Comparison of ENCODE assay signal across 8 mouse cellular contexts in genomic region chr11:11131414-11132077, GRCm38 (mm10). TPM values are rescaled to one million over a fixed set of nuclear protein-coding genes. Genes with fewer than 3 reads are reported as not detected.
DNase-seq lines count a peak whose midpoint lies in the region; ATAC-seq and TF ChIP-seq lines count a peak whose summit lies in the region.

No protein-coding gene starts in this region.

- H3K27ac ChIP-seq in intestine, embryonic 14.5 days (ENCODE audit: low read depth) = no peak overlapping the region
- H3K27ac ChIP-seq in intestine, embryonic 15.5 days = no peak overlapping the region
- H3K27ac ChIP-seq in layer of hippocampus, adult 2 months = no peak overlapping the region

- no peaks in the 10 kb centered on the region for H3K36me3 ChIP-seq in intestine, embryonic 14.5 days (ENCODE audit: control insufficient read depth, insufficient read depth, low read length)
- no peaks in the 10 kb centered on the region for H3K36me3 ChIP-seq in intestine, embryonic 15.5 days

- 53% methylated on average over 14 of the region's 14 CpGs for WGBS in intestine, embryonic 14.5 days
- WGBS in intestine, embryonic 15.5 days = 57% methylated on average over 14 of the region's 14 CpGs

- no peak overlapping the region for H3K4me2 ChIP-seq in intestine, embryonic 14.5 days (ENCODE audit: low read length)
- no peak overlapping the region for H3K4me2 ChIP-seq in intestine, embryonic 15.5 days (replicated peaks)

- H3K4me3 ChIP-seq in intestine, embryonic 14.5 days (ENCODE audit: low read depth, low read length) = no peak overlapping the region
- no peak overlapping the region for H3K4me3 ChIP-seq in intestine, embryonic 15.5 days (replicated peaks)
- no peak overlapping the region for H3K4me3 ChIP-seq in layer of hippocampus, adult 2 months

- TF ChIP-seq CTCF in layer of hippocampus, adult 2 months (conservative IDR thresholded peaks at IDR 0.05) = peak; percentile 86

- no peak overlapping the region for H3K9ac ChIP-seq in intestine, embryonic 14.5 days (ENCODE audit: low read length)
- no peak overlapping the region for H3K9ac ChIP-seq in intestine, embryonic 15.5 days

- no peaks in the 10 kb centered on the region for H3K9me3 ChIP-seq in intestine, embryonic 14.5 days (ENCODE audit: control insufficient read depth, low read length)
- no peaks in the 10 kb centered on the region for H3K9me3 ChIP-seq in intestine, embryonic 15.5 days

- no peak for ATAC-seq in intestine, embryonic 14.5 days (replicated peaks; ENCODE audit: low FRiP score, low TSS enrichment, low read depth)
- ATAC-seq in intestine, embryonic 15.5 days = no peak
- ATAC-seq in megakaryocyte progenitor cell, adult 5-6 weeks (replicated peaks; ENCODE audit: poor library complexity) = peak; percentile 85

- no peaks in the 10 kb centered on the region for H3K27me3 ChIP-seq in intestine, embryonic 14.5 days (replicated peaks; ENCODE audit: control insufficient read depth, insufficient read depth, low read length)
- no peaks in the 10 kb centered on the region for H3K27me3 ChIP-seq in intestine, embryonic 15.5 days (replicated peaks)

- no peaks in the 10 kb centered on the region for H3K4me1 ChIP-seq in intestine, embryonic 14.5 days (replicated peaks; ENCODE audit: control insufficient read depth, insufficient read depth, low read length)
- H3K4me1 ChIP-seq in intestine, embryonic 15.5 days (replicated peaks) = no peaks in the 10 kb centered on the region

- peak; percentile 67 for DNase-seq in intestine, embryonic 14.5 days (ENCODE audit: low spot score)
- peak; percentile 29 for DNase-seq in adipocyte (ENCODE audit: low spot score)
- DNase-seq in frontal cortex, postnatal 36 days (ENCODE audit: low spot score in 2 of 2) = peak; percentile 36 to 76
- DNase-seq in layer of hippocampus, adult 2 months (ENCODE audit: low spot score in 2 of 2) = peak in 1 of 2 experiments; percentile 62
- peak; percentile 16 for DNase-seq in yolk sac, embryonic 10.5 days (ENCODE audit: low spot score)
- DNase-seq in natural killer cell, adult 2 months (ENCODE audit: low spot score in 2 of 2) = no peak

RNA-seq across cellular contexts. Expression of gene Vwc2, which starts 17.5 kb away (rescaled TPM):
- polyA plus RNA-seq in intestine, embryonic 14.5 days (2014; fragmentation: Nextera tagmentation; extraction: Ambion mirVana) = 0.50 and 0.69 TPM in 2 replicates
- polyA plus RNA-seq in intestine, embryonic 15.5 days (2015; fragmentation: Nextera tagmentation; extraction: Ambion mirVana) = 0.50 and 0.62 TPM in 2 replicates
- 1 to 10 TPM; 4.4 to 5.5 TPM for total RNA-seq in layer of hippocampus, adult 2 months (2021)
- total RNA-seq in megakaryocyte progenitor cell, adult 5-6 weeks (2015) = not detected in 2 replicates
- not detected in 2 replicates for total RNA-seq in megakaryocyte progenitor cell, adult 5-6 weeks (2017)

Comparison
In these comparisons a context has a peak if more than half of its experiments do, and no peak if none do; other contexts are left out.
1. DNase-seq: peak in intestine, embryonic 14.5 days (single experiment), adipocyte (single experiment), frontal cortex, postnatal 36 days (2 of 2) and yolk sac, embryonic 10.5 days (single experiment); none in natural killer cell, adult 2 months (0 of 2).
2. RNA of gene Vwc2, which starts 17.5 kb away (total RNA-seq): 4.4 to 5.5 TPM in layer of hippocampus, adult 2 months; not detected in megakaryocyte progenitor cell, adult 5-6 weeks; every median in the first group is over 4 times any median in the second.